Mouse (Mus musculus) small intestine, adult 2 months (tissue): ENCODE measurements around the gene Pip4k2a. TPM values are rescaled to one million over a fixed set of nuclear protein-coding genes. Genes with fewer than 3 reads are reported as not detected.
A peak's percentile ranks its signal among the peaks of the same experiment; 100 is the strongest.

Experiments used
- H3K27ac ChIP-seq: fragments of 200-500 bp; 2 replicates; pipeline ENCODE4 v1.5.1; 2012; ENCODE audit warnings: low read depth, low read length, control low read depth, inconsistent platforms; ENCODE audit not compliant: insufficient read depth
- H3K27me3 ChIP-seq: fragments of 200-500 bp; 2 replicates; pipeline ENCODE4 v1.6.1; 2012; ENCODE audit warnings: mild to moderate bottlenecking, moderate library complexity, low read length, inconsistent platforms; ENCODE audit not compliant: control insufficient read depth, insufficient read depth
- H3K36me3 ChIP-seq: fragments of 200-500 bp; 2 replicates; pipeline ENCODE4 v1.6.1; 2012; ENCODE audit warnings: mild to moderate bottlenecking, low read length, control low read depth, inconsistent platforms; ENCODE audit not compliant: control insufficient read depth, insufficient read depth
- H3K4me1 ChIP-seq: fragments of 200-500 bp; 2 replicates; pipeline ENCODE4 v1.6.1; 2012; ENCODE audit warnings: low read length, inconsistent platforms, mixed read lengths; ENCODE audit not compliant: control insufficient read depth, insufficient read depth, insufficient read length
- H3K4me3 ChIP-seq: fragments of 200-500 bp; 2 replicates; pipeline ENCODE4 v1.5.1; 2012; ENCODE audit warnings: low read depth, mild to moderate bottlenecking, control low read depth, inconsistent platforms, low read length, moderate library complexity
- CTCF ChIP-seq: fragments of 200-500 bp; IDR thresholded peaks from 2 replicates; pipeline ENCODE4 v1.5.1; 2012; ENCODE audit warnings: low read depth, mild to moderate bottlenecking, control low read depth, inconsistent platforms, low read length, moderate library complexity, mixed read lengths; ENCODE audit not compliant: insufficient replicate concordance, insufficient read length; ENCODE audit errors: extremely low read depth
- POLR2A ChIP-seq: fragments of 200-500 bp; IDR thresholded peaks from 2 replicates; pipeline ENCODE4 v1.6.1; 2012; ENCODE audit warnings: low read depth, mild to moderate bottlenecking, control low read depth, inconsistent platforms, low read length, moderate library complexity
- WGBS: fragments of 180-500 bp; shearing (Covaris S2); methylation state at CpG from one replicate; pipeline ENCODE4 v1.1.7; 2018; 5-methylcytosine and 5-hydroxymethylcytosine counted together
- polyA plus RNA-seq: library from polyadenylated mRNA; depleted of rRNA; stranded (reverse); fragments of >200 nt; gene quantifications from 2 replicates; pipeline ENCODE4 v1.2.3, GENCODE M21; 2012

The Pip4k2a gene
- polyA plus RNA-seq, 1 experiment = 2.2 TPM

GRCm38 (mm10) chr2:18815336-18815965 is 182.5 kb downstream of the Pip4k2a start:
- TF ChIP-seq POLR2A (no peak), CTCF (no peak)
- H3K36me3 ChIP-seq = no peaks in the 10 kb centered on the region
- 57% methylated on average over 6 of the region's 6 CpGs for WGBS
- no peak overlapping the region for H3K27ac ChIP-seq
- no peak overlapping the region for H3K4me3 ChIP-seq
- H3K27me3 ChIP-seq = no peaks in the 10 kb centered on the region
- H3K4me1 ChIP-seq = no peaks in the 10 kb centered on the region

GRCm38 (mm10) chr2:18814447-18814804 is 183.5 kb downstream of the Pip4k2a start:
- no peaks in the 10 kb centered on the region for H3K4me1 ChIP-seq
- H3K4me3 ChIP-seq = no peak overlapping the region
- 45% methylated on average over 5 of the region's 5 CpGs for WGBS
- no peak for TF ChIP-seq CTCF
- TF ChIP-seq POLR2A = no peak
- H3K36me3 ChIP-seq = no peaks in the 10 kb centered on the region
- no peaks in the 10 kb centered on the region for H3K27me3 ChIP-seq
- H3K27ac ChIP-seq = no peak overlapping the region

GRCm38 (mm10) chr2:18813683-18814446 is 184.1 kb downstream of the Pip4k2a start:
- 86% methylated on average over 11 of the region's 11 CpGs for WGBS
- TF ChIP-seq POLR2A (no peak), CTCF (no peak)
- Histone ChIP-seq H3K4me1 (no peaks in the 10 kb centered on the region), H3K27ac (no peak overlapping the region), H3K27me3 (no peaks in the 10 kb centered on the region), H3K4me3 (no peak overlapping the region), H3K36me3 (no peaks in the 10 kb centered on the region)

GRCm38 (mm10) chr2:18807961-18808360 is 190.0 kb downstream of the Pip4k2a start:
- Histone ChIP-seq H3K4me3 (no peak overlapping the region), H3K27ac (no peak overlapping the region), H3K4me1 (no peaks in the 10 kb centered on the region), H3K36me3 (no peaks in the 10 kb centered on the region), H3K27me3 (no peaks in the 10 kb centered on the region)
- TF ChIP-seq CTCF (no peak), POLR2A (no peak)
- WGBS = 42% methylated on average over 2 of the region's 2 CpGs

GRCm38 (mm10) chr2:18801281-18801862 is 196.6 kb downstream of the Pip4k2a start:
- TF ChIP-seq CTCF = no peak
- TF ChIP-seq POLR2A = no peak
- H3K4me3 ChIP-seq = no peak overlapping the region
- H3K4me1 ChIP-seq = peaks cover 6% of the 10 kb centered on the region
- 32% methylated on average over 19 of the region's 19 CpGs for whole genome bisulfite sequencing
- no peaks in the 10 kb centered on the region for H3K36me3 ChIP-seq
- no peak overlapping the region for H3K27ac ChIP-seq
- H3K27me3 ChIP-seq = peaks cover 46% of the 10 kb centered on the region

GRCm38 (mm10) chr2:18800646-18801251 is 197.2 kb downstream of the Pip4k2a start:
- no peaks in the 10 kb centered on the region for H3K36me3 ChIP-seq
- peaks cover 46% of the 10 kb centered on the region for H3K27me3 ChIP-seq
- H3K4me3 ChIP-seq = peak overlapping the region; percentile 32
- no peak overlapping the region for H3K27ac ChIP-seq
- 11% methylated on average over 24 of the region's 24 CpGs for WGBS
- TF ChIP-seq POLR2A = 0 out of 2 replicates have a peak, but pooled peaks have one; percentile 6
- no peak for TF ChIP-seq CTCF
- H3K4me1 ChIP-seq = peaks cover 6% of the 10 kb centered on the region
